Comparison of ENCODE assay signal across 8 mouse cellular contexts in the genomic region with DNA sequence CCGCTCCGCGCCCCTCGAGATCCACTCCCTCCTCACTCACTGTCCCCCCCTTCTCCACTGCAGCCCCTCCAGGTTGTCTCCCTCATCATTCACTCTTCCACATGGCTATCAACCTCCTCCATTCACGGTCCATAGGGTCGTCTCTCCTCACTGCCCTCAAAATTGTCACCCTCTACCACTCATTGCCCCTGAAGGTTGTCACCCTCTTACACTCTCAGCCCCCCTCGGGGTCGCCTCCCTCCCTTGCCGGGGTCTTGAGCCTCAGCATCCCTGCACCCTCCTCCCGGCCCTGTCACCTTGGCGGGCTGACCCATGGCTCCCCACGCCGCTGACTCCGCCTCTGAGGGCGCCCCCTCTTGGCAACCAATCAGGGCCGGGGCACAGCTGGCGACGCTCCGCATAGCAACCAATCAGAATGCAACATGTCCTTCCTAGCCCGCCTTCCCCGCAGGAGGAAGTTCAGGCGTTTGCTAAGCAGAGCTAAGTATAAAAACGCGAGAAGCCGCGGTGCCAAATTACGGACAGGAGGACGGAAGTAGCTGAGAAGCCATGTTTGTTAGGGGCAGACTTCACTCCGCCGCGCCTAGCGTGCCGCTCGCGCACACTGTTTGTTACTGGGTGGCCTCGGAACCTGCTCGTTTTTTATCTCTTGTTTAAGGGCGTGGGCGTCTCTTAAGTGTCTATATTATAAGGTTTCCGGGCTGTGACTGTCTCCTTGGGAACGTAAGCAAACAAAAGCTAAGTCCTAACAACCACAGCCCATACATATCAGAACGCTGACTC. TPM values are rescaled to one million over a fixed set of nuclear protein-coding genes. Genes with fewer than 3 reads are reported as not detected.
DNase-seq lines count a peak whose midpoint lies in the region; ATAC-seq and TF ChIP-seq lines count a peak whose summit lies in the region.

A gene (minus strand): TSS at position 661 of the 783 bp plus-strand sequence.

- no peak for TF ChIP-seq CTCF in Patski (IDR thresholded peaks at IDR 0.05)

- peak within 1 kb of the TSS; percentile 65 for H3K4me2 ChIP-seq in hindbrain, embryonic 13.5 days

- CTCF ChIA-PET in Patski (lab: Charles Lee), result interaction anchor here (1.0 to 2.4 kb wide), 4 partner anchors 151 to 159 kb away, joined by 4 to 21 read pairs (median 7); no protein-coding TSS in a partner anchor

- peak within 1 kb of the TSS; percentile 54 for H3K4me3 ChIP-seq in hindbrain, embryonic 13.5 days

- H3K27ac ChIP-seq in hindbrain, embryonic 13.5 days, result peak within 1 kb of the TSS; percentile 95

- POLR2A ChIA-PET in Patski (lab: Charles Lee), result interaction anchor here (0.7 to 1.0 kb wide), 2 partner anchors 156 to 159 kb away, joined by 3 read pairs; no protein-coding TSS in a partner anchor

- peak; percentile 86 for DNase-seq in Patski (ENCODE audit: low read depth, low spot score)
- DNase-seq in cerebellum, postnatal 14 days, result peak; percentile 99
- DNase-seq in frontal cortex, postnatal 14 days (ENCODE audit: low spot score in 2 of 2), result peak; percentile 95 to 97
- peak; percentile 92 to 94 for DNase-seq in layer of hippocampus, postnatal 25 days (ENCODE audit: extremely low spot score in 1 of 2, low spot score in 1 of 2)
- DNase-seq in lung, postnatal 25 days (ENCODE audit: low spot score), result peak; percentile 99
- DNase-seq in retina, embryonic 14.5 days (ENCODE audit: low spot score), result peak; percentile 98
- DNase-seq in thymus, postnatal 4 days, result peak; percentile 97

- peak within 1 kb of the TSS; percentile 78 for H3K9ac ChIP-seq in hindbrain, embryonic 13.5 days

- peak; percentile 98 for ATAC-seq in Patski
- ATAC-seq in hindbrain, embryonic 13.5 days (ENCODE audit: low FRiP score), result peak; percentile 98

- in situ Hi-C loops in Patski (cut with MboI; ENCODE audit: low pct_unique_long_range_greater_than_20kb), result loop anchor here (5.0 to 10.0 kb wide), 3 partner anchors 73 to 306 kb away; a partner anchor contains a TSS

- peaks cover 19% of the 10 kb centered on the region for H3K4me1 ChIP-seq in hindbrain, embryonic 13.5 days (replicated peaks)

- no peaks in the 10 kb centered on the region for H3K27me3 ChIP-seq in Patski
- no peaks in the 10 kb centered on the region for H3K27me3 ChIP-seq in hindbrain, embryonic 13.5 days

- no peaks in the 10 kb centered on the region for H3K9me3 ChIP-seq in hindbrain, embryonic 13.5 days

- no peaks in the 10 kb centered on the region for H3K36me3 ChIP-seq in hindbrain, embryonic 13.5 days

- WGBS in hindbrain, embryonic 13.5 days, result under 1% methylated on average over 42 of the region's 42 CpGs

RNA-seq across cellular contexts. Expression of the gene that starts here (rescaled TPM):
- polyA plus RNA-seq in Patski (2021), result 16.3 TPM
- 9.1 and 11.7 TPM in 2 replicates for polyA plus RNA-seq in hindbrain, embryonic 13.5 days (2015; fragmentation: Nextera tagmentation; extraction: Ambion mirVana)
- total RNA-seq in layer of hippocampus, postnatal 25 days (2021), result 10 to 100 TPM; 24.0 to 41.7 TPM

Comparison
In these comparisons a context has a peak if more than half of its experiments do, and no peak if none do; other contexts are left out.
1. Peak in every context shown above with its lines: DNase-seq, ATAC-seq, H3K4me3 ChIP-seq and H3K27ac ChIP-seq.